Mouse (Mus musculus) olfactory bulb, adult 2 months (tissue): Measurements from ENCODE around the gene Abhd17c. TPM values are rescaled to one million over a fixed set of nuclear protein-coding genes. Genes with fewer than 3 reads are reported as not detected.

Source experiments
- H3K27ac ChIP-seq: fragments of 200-500 bp; 2 replicates; pipeline ENCODE4 v1.5.1; 2012; ENCODE audit warnings: low read depth, low read length; ENCODE audit not compliant: insufficient read depth
- H3K4me1 ChIP-seq: fragments of 200-500 bp; 2 replicates; pipeline ENCODE4 v1.6.1; 2012; ENCODE audit warnings: low read length; ENCODE audit not compliant: control insufficient read depth, insufficient read depth
- H3K4me3 ChIP-seq: fragments of 200-500 bp; 2 replicates; pipeline ENCODE4 v1.5.1; 2012; ENCODE audit warnings: mild to moderate bottlenecking, low read depth, low read length, moderate library complexity; ENCODE audit not compliant: insufficient read depth
- CTCF ChIP-seq: fragments of 200-500 bp; IDR thresholded peaks from 2 replicates; pipeline ENCODE4 v1.5.1; 2012; ENCODE audit warnings: low read depth, mild to moderate bottlenecking, low read length, moderate library complexity; ENCODE audit not compliant: insufficient read depth
- POLR2A ChIP-seq: fragments of 200-500 bp; IDR thresholded peaks from 2 replicates; pipeline ENCODE4 v1.6.1; 2012; ENCODE audit warnings: mild to moderate bottlenecking, low read depth, low read length, moderate library complexity; ENCODE audit not compliant: insufficient read depth
- WGBS: fragments of 180-500 bp; shearing (Covaris S2); methylation state at CpG from one replicate; pipeline ENCODE4 v1.1.7; 2018; 5-methylcytosine and 5-hydroxymethylcytosine counted together
- polyA plus RNA-seq: library from polyadenylated mRNA; stranded (reverse); fragments of >200 nt; gene quantifications from 2 replicates; pipeline ENCODE4 v1.2.4, GENCODE M21; 2012; ENCODE audit warnings: low replicate concordance; ENCODE audit not compliant: missing spikeins, insufficient read depth, insufficient read length

Gene Abhd17c
- polyA plus RNA-seq, 1 experiment = not detected

DNA sequence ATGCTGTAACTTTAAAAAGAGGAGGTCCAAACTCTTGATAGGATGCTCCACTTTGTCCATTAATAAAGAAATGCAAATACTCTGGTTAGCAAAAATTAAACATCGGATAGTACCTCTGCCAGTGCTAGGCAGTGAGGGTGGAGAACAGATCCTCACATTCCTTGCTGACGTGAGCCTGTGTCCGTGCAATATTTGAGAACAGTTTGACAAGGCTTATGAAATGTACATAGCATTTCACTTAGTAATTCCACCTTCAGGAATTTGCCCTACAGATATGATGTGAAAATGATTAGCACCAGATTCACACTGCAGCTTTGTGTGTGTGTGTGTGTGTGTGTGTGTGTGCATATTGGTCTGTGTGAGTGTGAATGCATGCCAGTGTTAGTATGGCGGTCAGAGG, 60.9 kb downstream of the Abhd17c start:
- no peak for TF ChIP-seq POLR2A
- TF ChIP-seq CTCF = no peak
- no peak overlapping the region for H3K27ac ChIP-seq
- H3K4me1 ChIP-seq = 0 out of 2 replicates have a peak, but pooled peaks cover 4% of the 10 kb centered on the region
- WGBS = 89% methylated on average over 4 of the region's 4 CpGs
- H3K4me3 ChIP-seq = no peak overlapping the region

DNA sequence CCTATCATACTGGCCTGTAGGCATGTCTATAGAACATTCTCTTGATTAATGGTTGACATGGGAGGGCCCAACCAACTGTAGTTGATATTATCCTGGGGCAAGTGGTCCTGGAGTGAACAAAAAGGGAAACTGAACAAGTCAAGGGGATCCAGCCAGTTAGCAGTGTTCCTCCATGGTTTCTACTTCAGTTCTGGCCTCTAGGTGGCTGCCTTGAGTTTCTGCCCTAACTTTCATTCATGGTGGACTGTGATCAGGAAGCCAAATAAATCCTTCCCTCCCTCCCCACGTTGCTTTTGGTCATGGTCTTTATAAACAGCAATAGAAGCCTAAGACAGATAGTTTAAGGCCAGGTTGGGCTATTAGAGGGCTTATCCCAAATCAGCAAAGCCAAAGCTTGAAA, 61.9 kb downstream of the Abhd17c start:
- no peak overlapping the region for H3K27ac ChIP-seq
- TF ChIP-seq POLR2A = no peak
- TF ChIP-seq CTCF = no peak
- 0 out of 2 replicates have a peak, but pooled peaks cover 12% of the 10 kb centered on the region for H3K4me1 ChIP-seq
- no peak overlapping the region for H3K4me3 ChIP-seq
- WGBS = 24% methylated on average over 1 of the region's 1 CpGs

DNA sequence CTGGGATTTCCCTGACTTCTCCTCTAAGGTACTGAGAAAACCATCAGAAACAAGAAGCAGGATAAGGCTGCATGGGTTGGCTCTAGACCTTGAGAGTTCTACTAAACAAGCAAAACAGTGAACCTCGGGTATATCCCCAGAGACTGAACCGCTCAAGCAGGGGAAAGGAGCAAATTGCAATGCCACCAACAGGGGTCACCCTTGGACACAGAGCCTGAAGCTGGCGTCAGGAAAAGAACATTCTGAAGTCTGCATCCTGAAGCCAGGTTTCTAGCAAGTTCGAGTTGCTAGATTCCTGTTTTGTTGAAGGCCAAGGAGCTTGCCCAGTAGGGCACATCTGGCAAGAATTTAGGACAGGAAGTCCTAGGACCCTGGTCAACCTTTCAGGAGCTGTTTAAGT, 62.7 kb downstream of the Abhd17c start:
- H3K4me1 ChIP-seq = 0 out of 2 replicates have a peak, but pooled peaks cover 12% of the 10 kb centered on the region
- H3K4me3 ChIP-seq = no peak overlapping the region
- H3K27ac ChIP-seq = no peak overlapping the region
- 15% methylated on average over 4 of the region's 4 CpGs for WGBS
- TF ChIP-seq CTCF = 0 out of 2 replicates have a peak, but pooled peaks have one; percentile 15
- TF ChIP-seq POLR2A = no peak

DNA sequence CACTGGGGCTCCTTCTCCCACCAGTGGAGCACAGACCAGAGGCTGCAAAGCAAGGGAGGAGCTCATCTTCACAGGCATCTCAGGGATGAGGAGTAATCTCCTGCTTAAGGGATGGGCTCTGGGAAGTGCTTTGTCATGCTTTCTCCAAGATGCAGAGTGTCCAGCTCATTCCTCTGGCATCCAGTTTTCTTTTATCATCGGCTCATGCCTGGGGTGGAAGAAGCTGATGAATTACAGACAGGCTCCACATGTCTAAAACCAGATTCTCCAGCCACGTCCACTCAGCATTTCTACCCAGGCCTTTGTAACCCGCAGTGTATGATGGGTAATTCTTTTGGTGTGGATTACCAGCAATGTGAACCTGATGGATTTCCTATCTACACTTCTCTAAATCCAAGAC, 63.5 kb downstream of the Abhd17c start:
- H3K4me3 ChIP-seq = no peak overlapping the region
- 0 out of 2 replicates have a peak, but pooled peaks cover 12% of the 10 kb centered on the region for H3K4me1 ChIP-seq
- WGBS = 87% methylated on average over 3 of the region's 3 CpGs
- no peak overlapping the region for H3K27ac ChIP-seq
- TF ChIP-seq CTCF = no peak
- TF ChIP-seq POLR2A = no peak

DNA sequence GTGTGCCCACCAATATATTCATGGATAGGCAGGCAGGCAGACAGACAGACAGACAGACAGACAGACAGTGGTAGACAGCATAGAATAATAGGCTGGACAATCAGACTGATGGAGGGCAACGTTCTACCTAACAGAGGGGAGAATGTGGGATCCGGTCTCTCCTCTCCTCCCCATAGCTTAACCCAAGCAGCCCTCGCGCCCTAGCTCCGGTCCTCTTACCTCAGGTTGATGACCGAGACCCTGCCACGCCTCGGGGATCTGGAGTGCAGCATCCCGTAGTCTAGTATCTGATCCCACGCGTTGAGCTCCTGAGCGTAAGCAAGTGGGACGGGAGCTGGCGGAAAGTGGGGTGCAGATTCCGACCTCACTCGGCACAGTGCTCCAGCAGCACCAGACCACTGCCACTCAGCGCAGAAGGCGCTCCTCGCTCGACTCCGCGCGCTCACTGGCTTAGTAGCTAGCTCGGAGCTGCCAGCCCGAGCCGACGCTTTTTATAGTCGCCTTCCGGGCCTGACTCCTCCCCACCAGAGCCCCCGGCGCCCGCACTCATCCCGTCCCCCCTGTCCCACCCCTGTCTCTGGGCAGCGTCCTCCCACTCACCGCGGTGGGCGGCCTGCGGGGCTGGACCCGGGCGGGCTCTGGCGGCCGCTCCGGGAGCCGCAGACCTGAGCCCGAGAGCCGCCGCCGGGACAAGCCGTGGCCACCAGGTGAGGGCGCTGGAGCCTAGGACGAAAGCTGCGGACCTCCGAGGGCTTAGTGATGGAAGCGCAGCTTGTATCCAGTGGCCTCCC, 65.5 kb downstream of the Abhd17c start, which contains the start of gene Cemip:
Gene Cemip (minus strand): TSS at position 464 of the 791 bp plus-strand sequence.
- H3K4me1 ChIP-seq = 0 out of 2 replicates have a peak, but pooled peaks cover 12% of the 10 kb centered on the region
- WGBS = under 1% methylated on average over 54 of the region's 54 CpGs
- peak within 1 kb of the TSS; percentile 60 for H3K4me3 ChIP-seq
- peak; percentile 77 for TF ChIP-seq CTCF
- peak; percentile 28; the same call in 1 of the 2 replicates for TF ChIP-seq POLR2A
- no peak within 1 kb of the TSS for H3K27ac ChIP-seq

DNA sequence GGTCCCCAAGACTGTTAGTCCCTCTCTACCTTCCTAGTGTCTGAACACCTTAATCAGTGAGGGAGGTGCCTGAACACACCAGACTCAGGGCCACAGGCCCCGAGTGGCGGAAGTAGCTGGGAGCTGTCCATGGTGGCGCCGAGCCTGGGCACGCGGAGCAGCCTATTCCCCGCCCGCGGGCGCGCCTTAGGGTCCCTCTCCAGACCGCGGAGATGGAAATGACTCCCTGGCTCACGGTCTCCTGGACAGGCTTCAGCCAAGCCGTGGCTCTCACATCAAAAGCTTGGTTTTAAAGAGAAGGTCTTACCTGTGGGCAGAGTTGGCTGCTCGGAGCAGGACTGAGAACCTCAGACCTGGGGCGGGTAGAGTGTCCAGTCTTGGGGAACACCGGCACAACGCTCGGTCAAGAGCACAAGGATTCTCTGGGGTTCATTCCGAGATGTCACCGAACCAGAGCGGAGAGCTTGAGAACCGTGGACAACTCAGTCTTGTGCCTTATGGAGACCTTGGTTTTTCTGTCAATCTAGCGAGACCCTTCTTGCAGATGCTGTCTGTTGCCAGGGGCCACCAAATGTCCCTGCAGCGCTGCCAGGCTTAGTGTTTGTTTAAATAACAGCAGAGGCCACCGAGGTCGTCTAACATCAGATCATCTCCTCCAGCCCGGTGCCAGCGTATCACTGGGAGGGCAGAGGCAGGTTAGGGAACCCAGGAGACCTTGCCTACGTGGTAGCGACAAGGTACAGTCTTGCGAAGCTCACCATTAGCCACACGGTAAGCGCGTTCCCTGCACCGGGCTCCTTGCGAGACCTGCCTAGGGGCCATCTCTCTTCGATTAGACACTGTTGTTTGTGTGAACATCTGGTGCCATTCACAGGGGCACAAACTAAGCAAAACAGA, 66.4 kb downstream of the Abhd17c start:
- H3K4me1 ChIP-seq = 0 out of 2 replicates have a peak, but pooled peaks cover 12% of the 10 kb centered on the region
- peak overlapping the region; percentile 60 for H3K4me3 ChIP-seq
- no peak overlapping the region for H3K27ac ChIP-seq
- WGBS = 9% methylated on average over 39 of the region's 39 CpGs
- TF ChIP-seq POLR2A (no peak), CTCF (no peak)

DNA sequence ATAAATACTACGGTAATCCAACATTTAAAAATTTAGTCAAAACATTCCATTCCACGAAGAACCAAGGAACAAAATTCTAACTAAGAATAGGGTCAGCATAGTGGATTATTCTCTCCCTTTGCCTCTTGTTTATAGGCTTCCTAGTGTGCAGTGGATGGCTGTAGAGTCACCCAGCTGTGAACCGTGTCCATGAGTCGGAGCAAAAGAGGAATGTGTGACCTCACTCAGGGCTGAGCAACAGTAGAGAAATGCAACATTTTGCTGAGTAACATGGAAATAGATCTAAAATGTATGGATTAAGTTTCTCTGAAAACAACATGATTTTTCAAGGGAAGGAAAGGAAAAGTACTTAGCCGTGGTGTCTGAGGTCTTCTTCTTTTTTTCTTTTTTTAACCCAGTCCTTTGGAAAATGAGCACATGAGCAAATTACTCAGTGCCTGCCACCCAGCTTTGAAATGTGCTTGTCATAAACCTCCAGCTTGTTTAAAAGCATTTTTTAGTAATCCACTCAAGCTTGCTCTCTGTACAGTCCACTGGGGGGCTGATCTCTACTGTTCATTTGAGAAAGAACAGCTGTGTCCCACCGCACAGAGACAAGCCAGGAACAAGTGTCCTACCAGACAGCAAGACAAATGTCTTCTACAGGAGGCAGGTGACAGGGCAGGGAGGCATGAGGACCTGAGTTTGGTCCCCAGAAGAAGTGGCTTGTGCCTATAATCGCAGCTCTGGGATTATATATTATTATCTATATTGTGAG, 74.3 kb downstream of the Abhd17c start:
- no peaks in the 10 kb centered on the region for H3K4me1 ChIP-seq
- TF ChIP-seq CTCF = no peak
- TF ChIP-seq POLR2A = no peak
- H3K27ac ChIP-seq = no peak overlapping the region
- 82% methylated on average over 7 of the region's 7 CpGs for WGBS
- H3K4me3 ChIP-seq = no peak overlapping the region

DNA sequence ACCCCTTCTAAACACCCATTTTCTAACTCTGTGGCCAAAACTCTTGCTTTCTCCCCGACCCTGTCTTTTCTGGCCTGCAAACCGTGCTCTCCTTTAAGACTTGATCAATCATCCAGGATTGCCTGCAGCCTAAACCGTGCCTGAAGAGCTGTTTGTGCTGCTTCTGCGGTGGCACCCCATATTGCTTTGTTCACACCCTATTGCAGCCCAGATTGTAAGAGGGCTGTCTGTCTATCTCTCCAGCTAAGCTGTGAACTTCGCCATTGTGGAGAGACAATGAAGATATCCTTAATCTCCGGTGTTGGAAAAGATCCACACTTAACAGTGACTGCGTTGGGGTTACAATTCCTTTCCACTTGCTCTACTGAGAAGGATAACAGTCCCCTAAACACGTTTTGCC, 77.4 kb downstream of the Abhd17c start:
- 77% methylated on average over 8 of the region's 8 CpGs for WGBS
- TF ChIP-seq CTCF (no peak), POLR2A (no peak)
- Histone ChIP-seq H3K4me3 (no peak overlapping the region), H3K4me1 (no peaks in the 10 kb centered on the region), H3K27ac (no peak overlapping the region)

DNA sequence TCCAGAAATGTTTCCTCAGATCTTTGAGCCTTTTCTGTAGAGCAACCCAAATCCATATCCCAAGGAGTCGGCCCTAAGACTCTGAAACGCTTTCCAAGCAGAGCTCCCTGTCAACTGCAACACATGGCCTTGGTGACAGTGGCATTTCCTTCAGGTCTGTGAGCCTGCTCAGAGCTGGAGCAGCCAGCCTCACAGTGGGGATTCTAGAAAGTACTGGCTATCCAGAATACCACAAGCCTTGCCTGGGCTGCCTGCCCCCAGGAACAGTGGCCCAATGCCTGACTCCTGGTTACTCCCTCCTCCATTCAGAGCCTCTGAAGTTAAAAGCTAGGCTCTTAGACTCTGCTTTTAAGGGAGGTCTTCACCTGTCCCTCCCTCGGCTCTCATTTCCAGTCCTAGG, 77.8 kb downstream of the Abhd17c start:
- TF ChIP-seq POLR2A = no peak
- Histone ChIP-seq H3K4me3 (no peak overlapping the region), H3K4me1 (0 out of 2 replicates have a peak, but pooled peaks cover 2% of the 10 kb centered on the region), H3K27ac (no peak overlapping the region)
- WGBS = 94% methylated on average over 3 of the region's 3 CpGs
